Mouse (Mus musculus) hematopoietic stem cell, adult 5-6 weeks (primary cell): ENCODE measurements around the gene Rnft2. TPM values are rescaled to one million over a fixed set of nuclear protein-coding genes. Genes with fewer than 3 reads are reported as not detected.

Experiments
- ATAC-seq, 2 experiments: fragments of 125-278 bp in 1 of 2; replicated peaks in 1 of 2; 2 replicates each; pipeline ENCODE4 v1.8.0; 2016 to 2017; ENCODE audit warnings: inconsistent platforms in 2 of 2, mild to moderate bottlenecking in 2 of 2, moderate number of reproducible peaks in 2 of 2, low read depth in 1 of 2, moderate TSS enrichment in 1 of 2; ENCODE audit not compliant: low FRiP score in 2 of 2, poor library complexity in 2 of 2, severe bottlenecking in 2 of 2, insufficient read depth in 1 of 2, low TSS enrichment in 1 of 2
- total RNA-seq: library from RNA; stranded (forward); fragments of 172-1452, 232-1000 nt; gene quantifications from 2 replicates; pipeline ENCODE4 v1.2.3, GENCODE M21; 2017

Rnft2 gene
- not detected in 2 replicates for total RNA-seq

DNA sequence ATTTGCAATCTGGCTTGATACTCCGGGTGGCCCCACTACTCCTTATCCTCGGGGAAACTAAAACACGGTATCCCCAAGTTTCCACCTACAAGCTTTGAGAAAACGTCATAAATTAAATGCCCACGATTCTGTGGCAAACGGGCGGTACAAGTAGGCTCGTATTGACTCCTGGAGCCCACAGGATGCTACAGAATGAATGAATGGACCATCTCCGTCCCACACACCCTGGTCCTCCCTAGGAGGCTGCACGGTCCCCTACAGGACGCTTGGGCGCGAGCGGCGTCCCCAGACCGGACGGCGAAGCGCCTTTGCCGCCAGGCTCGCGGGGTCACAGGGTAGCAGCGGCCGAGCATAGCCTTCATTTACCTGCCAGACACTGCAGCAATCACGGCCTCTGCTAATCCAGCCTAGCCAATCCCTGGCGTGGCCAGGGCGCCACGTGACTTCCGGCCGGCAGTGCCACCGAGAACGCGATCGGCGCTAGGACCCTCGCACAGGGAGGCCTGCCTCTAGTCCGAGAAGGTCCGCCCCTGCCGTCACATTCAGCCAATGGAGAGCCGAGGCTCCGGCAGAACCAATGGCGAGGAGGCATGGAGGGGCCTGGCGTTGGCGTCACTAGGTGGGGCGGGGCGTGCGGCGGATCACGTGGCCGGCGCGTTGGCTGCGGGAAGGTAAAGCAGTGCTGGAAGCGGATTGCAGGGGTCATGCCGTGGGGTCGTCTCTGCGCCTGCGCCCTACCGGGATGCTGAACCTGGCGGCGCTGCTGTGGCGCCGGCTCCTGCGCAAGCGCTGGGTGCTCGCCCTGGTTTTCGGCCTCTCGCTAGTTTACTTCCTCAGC lies at the start of gene Rnft2, which contains the start of gene 2410131K14Rik:
Rnft2 (minus strand) TSS at position 511 of the 838 bp plus-strand sequence.
2410131K14Rik (plus strand) TSS at position 622 of the 838 bp plus-strand sequence.
- ATAC-seq, result peak; percentile 99 to 100

- ATAC-seq, result peak; percentile 27 to 39; a peak in 1 of 4 replicates
Observed at GRCm38 (mm10) chr5:118294086-118294864, 49.4 kb upstream of the Rnft2 start.

- ATAC-seq, result no peak
Observed at GRCm38 (mm10) chr5:118292476-118292875, 47.6 kb upstream of the Rnft2 start.

- no peak for ATAC-seq
Observed at GRCm38 (mm10) chr5:118291453-118291852, 46.5 kb upstream of the Rnft2 start.

DNA sequence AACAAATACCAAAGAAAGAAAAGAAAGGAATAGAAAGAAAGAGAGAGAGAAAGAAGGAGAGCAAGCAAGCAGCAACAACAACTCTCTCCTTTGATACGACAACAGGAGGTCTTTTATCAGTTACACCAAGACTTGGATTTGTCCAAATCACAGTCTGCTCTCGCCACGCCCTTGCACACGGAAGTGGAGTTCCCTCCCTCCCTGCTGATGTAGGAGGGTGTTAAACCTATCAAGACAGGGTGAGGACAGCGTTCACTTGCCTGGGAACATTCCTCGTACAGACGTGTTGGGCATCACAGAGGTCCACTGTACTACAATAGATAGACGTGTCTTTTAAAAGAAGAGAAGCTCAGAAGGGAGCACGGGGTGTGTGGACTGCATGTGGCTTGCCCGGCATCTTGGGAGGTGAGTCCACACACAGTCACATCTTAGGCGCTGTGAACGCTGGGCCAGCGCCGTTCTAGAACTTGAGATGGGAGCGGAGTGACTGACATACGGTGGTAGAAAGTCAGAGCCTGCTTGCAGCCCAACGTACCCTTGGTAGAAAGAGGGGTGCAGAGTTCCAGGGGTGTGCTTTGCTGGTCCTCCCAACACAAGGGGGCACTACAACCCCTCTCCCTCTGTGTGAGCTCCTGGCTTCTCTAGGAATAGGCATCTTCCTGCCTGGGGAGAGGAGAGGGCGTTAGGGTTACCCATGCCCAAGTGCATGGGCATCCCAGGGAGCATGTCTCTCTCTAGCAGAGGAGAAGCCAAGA lies 33.0 kb upstream of the Rnft2 start:
- no peak for ATAC-seq

- ATAC-seq, result no peak
Observed at GRCm38 (mm10) chr5:118276711-118277110, 31.8 kb upstream of the Rnft2 start.

DNA sequence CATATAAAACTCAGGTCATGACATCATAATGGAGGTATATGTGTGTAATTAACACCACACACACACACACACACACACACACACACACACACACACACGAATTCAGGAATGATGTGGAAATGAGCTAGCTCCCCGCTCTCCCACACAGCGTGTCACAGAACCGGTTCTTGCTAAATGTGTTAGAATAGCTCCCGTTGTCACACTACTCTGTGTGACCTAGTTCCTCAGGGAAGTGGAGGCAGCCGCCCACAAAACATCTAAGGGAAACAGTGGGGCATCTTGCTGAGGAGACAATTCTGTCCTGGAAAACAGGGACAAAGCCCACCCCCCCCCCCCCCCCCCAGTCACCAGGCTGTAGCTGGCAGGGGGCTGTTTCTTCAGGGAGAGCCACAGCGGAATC lies 31.4 kb upstream of the Rnft2 start:
- no peak for ATAC-seq

DNA sequence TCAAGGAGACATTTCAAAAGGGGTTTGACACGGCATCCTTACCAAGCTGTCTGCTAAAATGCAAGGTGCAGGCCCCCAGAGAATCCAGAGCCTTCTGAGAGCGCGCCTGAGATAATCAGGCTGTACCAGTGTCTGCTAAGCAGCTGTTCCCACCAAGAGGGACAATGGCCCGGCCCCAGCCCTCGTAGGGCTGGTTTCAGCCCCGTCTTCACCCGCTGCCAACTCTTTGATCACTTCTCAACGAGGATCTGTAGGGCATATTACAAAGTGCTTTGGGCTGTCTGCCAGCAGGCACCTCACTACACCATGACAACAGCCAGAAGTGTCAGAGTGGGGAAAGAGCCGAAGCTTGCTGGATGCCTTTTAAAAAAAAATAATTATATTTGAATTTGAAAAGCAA lies 29.6 kb upstream of the Rnft2 start:
- ATAC-seq, result no peak

- ATAC-seq, result 0 out of 4 replicates have a peak, but pooled peaks of 1 of the 2 experiments have one; percentile 9
Observed at GRCm38 (mm10) chr5:118273446-118273845, 28.5 kb upstream of the Rnft2 start.

DNA sequence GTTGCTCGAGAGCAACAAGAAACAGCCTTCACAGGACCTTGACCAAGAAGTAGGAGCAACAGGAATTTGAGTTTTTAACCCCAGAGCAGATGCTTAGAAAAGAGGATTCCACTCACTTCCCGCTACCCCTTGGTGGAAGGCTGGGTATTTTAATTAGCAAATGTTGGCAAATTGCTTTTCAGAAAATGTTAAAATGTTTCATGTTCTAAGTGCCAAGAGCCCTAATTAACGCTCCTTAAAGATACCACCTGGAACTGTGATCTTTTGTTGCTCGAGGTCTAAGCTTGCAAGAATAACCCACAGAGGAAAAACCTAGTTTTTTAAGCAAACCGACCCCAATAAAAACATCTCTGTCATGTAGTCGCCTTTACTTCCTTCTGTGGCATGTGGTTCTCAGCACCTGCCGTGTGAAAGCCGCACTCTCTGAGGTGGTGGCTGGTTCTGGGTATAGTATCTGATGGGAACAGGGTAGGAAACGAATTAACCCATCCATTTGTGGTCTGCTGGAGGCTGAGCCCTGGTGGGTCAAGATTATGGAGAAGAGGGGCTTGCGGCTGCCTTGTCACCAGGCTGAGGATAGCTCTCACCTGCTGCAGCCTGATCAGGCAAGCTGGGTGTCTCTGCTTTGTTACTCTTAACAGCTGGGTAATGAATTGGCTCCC lies 26.7 kb upstream of the Rnft2 start:
- peak; percentile 52 to 77 for ATAC-seq

- ATAC-seq, result peak; percentile 76
Observed at GRCm38 (mm10) chr5:118268987-118269386, 24.1 kb upstream of the Rnft2 start.

DNA sequence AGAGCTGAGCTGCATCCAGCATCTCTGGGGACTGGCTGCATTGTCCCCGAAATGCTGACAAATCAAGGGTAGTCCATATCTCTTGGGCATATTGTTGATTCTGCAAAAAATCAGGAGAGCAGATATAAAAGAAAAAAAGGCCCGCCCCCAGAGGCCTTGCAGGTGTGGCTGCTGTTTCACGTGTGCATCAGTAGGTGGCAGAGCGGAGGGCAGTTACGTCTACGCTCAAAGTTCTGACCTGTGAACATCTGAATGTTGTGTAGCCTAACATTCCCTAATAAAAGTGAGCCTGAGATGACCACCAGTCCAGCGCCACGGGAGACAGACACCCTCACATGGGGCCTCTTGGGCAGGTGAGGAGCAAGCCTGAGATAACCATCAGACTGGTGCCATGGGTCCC lies 21.4 kb upstream of the Rnft2 start:
- no peak for ATAC-seq

GRCm38 (mm10) chr5:118265366-118265765 lies 20.4 kb upstream of the Rnft2 start:
- no peak for ATAC-seq

GRCm38 (mm10) chr5:118264279-118264678 lies 19.4 kb upstream of the Rnft2 start:
- no peak for ATAC-seq

- no peak for ATAC-seq
Observed at GRCm38 (mm10) chr5:118262418-118262817, 17.5 kb upstream of the Rnft2 start.

DNA sequence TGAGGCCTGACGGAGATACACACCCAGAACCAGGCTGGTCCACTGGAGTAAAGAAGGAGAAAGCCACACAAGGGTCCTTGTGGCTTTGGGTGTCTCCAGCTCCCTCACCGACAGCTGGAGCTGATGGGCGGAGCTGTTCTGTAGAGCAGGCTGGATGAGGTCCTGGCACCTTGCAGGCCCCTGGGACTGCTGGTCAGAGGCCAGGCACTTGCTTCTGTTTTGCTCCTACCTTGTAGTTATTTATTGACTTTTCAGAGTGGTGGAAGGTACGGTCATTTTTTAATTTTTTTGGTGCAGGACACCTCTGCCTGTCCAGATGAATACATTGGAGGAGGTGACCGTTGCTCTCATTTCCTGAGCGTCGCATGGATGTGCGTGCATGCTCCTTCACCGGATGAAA lies 16.3 kb upstream of the Rnft2 start:
- ATAC-seq, result no peak

GRCm38 (mm10) chr5:118260642-118261041 lies 15.7 kb upstream of the Rnft2 start:
- ATAC-seq, result no peak
